Mouse (Mus musculus): Measurements from ENCODE around the gene D6Ertd527e.

DNA sequence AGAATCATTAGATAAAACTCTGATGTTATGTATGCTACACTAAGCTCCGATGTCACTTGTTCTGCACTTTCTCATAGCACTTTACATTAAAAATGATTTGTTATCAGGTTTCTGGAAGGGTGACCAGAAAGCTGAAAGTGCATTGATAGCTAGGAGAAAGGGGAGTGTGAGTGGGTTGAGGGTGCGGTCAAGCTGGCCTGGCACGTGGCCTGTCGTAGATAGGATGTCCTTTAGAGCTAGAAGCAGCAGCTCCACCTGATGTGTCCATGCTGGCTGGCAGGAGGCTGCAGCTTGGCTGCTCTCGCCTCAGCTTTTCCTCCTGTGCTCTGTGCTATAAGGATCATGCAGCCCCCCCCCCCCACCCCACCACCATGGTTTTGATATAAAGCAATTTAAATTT lies 12.1 kb upstream of the D6Ertd527e start:
- TF ChIP-seq CTCF (IDR thresholded peaks at IDR 0.05; ENCODE audit: borderline replicate concordance, control insufficient read depth, extremely low read depth, insufficient read depth, low read length, poor library complexity) (no peak), POLR2A (IDR thresholded peaks at IDR 0.05; ENCODE audit: control insufficient read depth, extremely low read depth, insufficient read depth, low read length, poor library complexity) (no peak)
